Mouse (Mus musculus) left cerebral cortex, postnatal 4 days (tissue): Measurements from ENCODE around the gene Eif2b1. TPM values are rescaled to one million over a fixed set of nuclear protein-coding genes. Genes with fewer than 3 reads are reported as not detected.

Source experiments
- total RNA-seq, 2 experiments: library from RNA; stranded (reverse); gene quantifications; 2 replicates each; pipeline ENCODE4 v1.2.3; 2021

The Eif2b1 gene
- total RNA-seq, 2 experiments from 2014 or later: 44.4 to 46.9 TPM

Other genes with a start within 250 kb of the Eif2b1 start
- gene Cdk2ap1, start 216.0 kb downstream of the Eif2b1 start, total RNA-seq: 100 to 1,000 TPM; 112 to 119 TPM
- gene Sbno1, start 153.1 kb downstream of the Eif2b1 start, total RNA-seq: 100 to 1,000 TPM; 126 to 131 TPM
- gene Kmt5a, start 139.2 kb downstream of the Eif2b1 start, total RNA-seq: 10 to 100 TPM; 45.2 to 55.7 TPM
- 10 to 100 TPM; 19.0 to 20.5 TPM for gene Rilpl2, start 100.8 kb downstream of the Eif2b1 start, total RNA-seq
- 10 to 100 TPM; 26.4 to 33.6 TPM for gene Snrnp35, start 96.0 kb downstream of the Eif2b1 start, total RNA-seq
- 10 to 100 TPM; 15.0 to 16.6 TPM for gene Rilpl1, start 47.7 kb downstream of the Eif2b1 start, total RNA-seq
- gene Tmed2, start 38.4 kb downstream of the Eif2b1 start, total RNA-seq: 100 to 1,000 TPM; 119 to 123 TPM
- 10 to 100 TPM; 27.5 to 30.8 TPM for gene Ddx55, start 26.3 kb downstream of the Eif2b1 start, total RNA-seq
- gene Gtf2h3, start within 50 bp of the Eif2b1 start, total RNA-seq: 10 to 100 TPM; 36.3 to 37.1 TPM
- gene Atp6v0a2, start 49.4 kb upstream of the Eif2b1 start, total RNA-seq: 10 to 100 TPM; 36.2 to 39.8 TPM
- 1 to 10 TPM in 1 of 2 experiments, under 1 TPM in 1; 0.76 to 1.1 TPM for gene Dnah10, start 146.0 kb upstream of the Eif2b1 start, total RNA-seq